In the genomic region with DNA sequence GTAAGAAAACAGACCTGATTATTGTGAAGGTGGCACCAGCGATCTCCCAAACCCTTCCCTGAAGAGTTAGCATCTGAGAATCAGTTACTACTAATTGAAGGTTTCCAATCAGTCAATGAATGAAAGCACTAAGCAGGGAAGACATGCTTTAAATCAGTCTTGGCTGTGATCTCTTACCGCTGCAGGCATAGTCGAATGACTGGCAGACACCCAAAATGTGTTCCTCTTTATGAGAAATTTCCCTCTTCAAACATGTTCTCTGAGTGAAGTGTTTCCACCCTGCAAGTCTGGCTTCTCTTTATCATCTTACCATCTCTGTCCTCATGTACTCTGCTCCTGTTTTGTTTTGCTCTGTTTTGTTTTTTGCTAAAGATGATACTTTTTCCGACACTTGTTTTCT, we compare ENCODE assay signal across 25 mouse cellular contexts. TPM values are rescaled to one million over a fixed set of nuclear protein-coding genes. Genes with fewer than 3 reads are reported as not detected.
"Had no signal": no experiment of that assay in that cellular context is flagged by ENCODE, and none has a peak within 500 bp of the region (broad histone marks: within the 10 kb centered on the region; RNA-seq: fewer than 3 reads in every experiment).

No protein-coding gene starts in this region.

- H3K9me3 ChIP-seq: kidney, embryonic 15.5 days; liver, embryonic 13.5 days; lung, embryonic 15.5 days; midbrain, embryonic 13.5 days had no signal

- H3K4me3 ChIP-seq: kidney, embryonic 15.5 days; left cerebral cortex, adult 2 months; liver, embryonic 13.5 days; lung, embryonic 15.5 days; midbrain, embryonic 13.5 days; myocyte had no signal

- H3K27ac ChIP-seq: kidney, embryonic 15.5 days; left cerebral cortex, adult 2 months; liver, embryonic 13.5 days; lung, embryonic 15.5 days; midbrain, embryonic 13.5 days had no signal

- H3K36me3 ChIP-seq: kidney, embryonic 15.5 days; liver, embryonic 13.5 days; lung, embryonic 15.5 days; midbrain, embryonic 13.5 days had no signal

- DNase-seq: kidney, postnatal 14 days; liver; liver, embryonic 13.5 days; liver, postnatal 0 days; lung, postnatal 36 days; retina, postnatal 1 day; right cerebral cortex, postnatal 4 days; spleen, adult 18-20 months; thymus, adult 2 months; thymus, postnatal 25 days had no signal

- ATAC-seq: liver, postnatal 0 days; midbrain, embryonic 13.5 days had no signal

- H3K4me2 ChIP-seq: kidney, embryonic 15.5 days; liver, embryonic 13.5 days; lung, embryonic 15.5 days; midbrain, embryonic 13.5 days had no signal

- H3K9ac ChIP-seq: kidney, embryonic 15.5 days; liver, embryonic 13.5 days; liver, postnatal 0 days; lung, embryonic 15.5 days; midbrain, embryonic 13.5 days had no signal

- H3K4me1 ChIP-seq: liver, embryonic 13.5 days had no signal

RNA-seq across cellular contexts. Expression of a gene that starts 2.8 kb away (rescaled TPM):
- total RNA-seq: layer of hippocampus, adult 8-10 months; layer of hippocampus, postnatal 25 days; left cerebral cortex, adult 2 months; left cerebral cortex, postnatal 14 days; megakaryocyte progenitor cell, adult 5-6 weeks; neutrophil, adult 5-6 weeks had no signal
- polyA plus RNA-seq: kidney, embryonic 15.5 days; liver, embryonic 13.5 days; liver, postnatal 0 days; midbrain, embryonic 13.5 days; myocyte; neural tube, embryonic 11.5 days; stomach, embryonic 14.5 days; thymus, adult 2 months; urinary bladder, adult 2 months had no signal

RNA-seq across cellular contexts. Expression of a gene that starts 29.8 kb away (rescaled TPM):
- total RNA-seq: layer of hippocampus, adult 8-10 months; layer of hippocampus, postnatal 25 days; left cerebral cortex, adult 2 months; left cerebral cortex, postnatal 14 days; megakaryocyte progenitor cell, adult 5-6 weeks had no signal
- polyA plus RNA-seq: kidney, embryonic 15.5 days; large intestine, adult 2 months; limb, embryonic 11.5 days; liver, embryonic 13.5 days; liver, postnatal 0 days; lung, embryonic 15.5 days; midbrain, embryonic 13.5 days; myocyte; neural tube, embryonic 11.5 days; stomach, embryonic 14.5 days; thymus, adult 2 months; urinary bladder, adult 2 months had no signal
